Mouse (Mus musculus): ENCODE results near the gene Ttll7. TPM values are rescaled to one million over a fixed set of nuclear protein-coding genes. Genes with fewer than 3 reads are reported as not detected.

Gene Ttll7
- total RNA-seq, 1 experiment from 2014 or later, result not detected

DNA sequence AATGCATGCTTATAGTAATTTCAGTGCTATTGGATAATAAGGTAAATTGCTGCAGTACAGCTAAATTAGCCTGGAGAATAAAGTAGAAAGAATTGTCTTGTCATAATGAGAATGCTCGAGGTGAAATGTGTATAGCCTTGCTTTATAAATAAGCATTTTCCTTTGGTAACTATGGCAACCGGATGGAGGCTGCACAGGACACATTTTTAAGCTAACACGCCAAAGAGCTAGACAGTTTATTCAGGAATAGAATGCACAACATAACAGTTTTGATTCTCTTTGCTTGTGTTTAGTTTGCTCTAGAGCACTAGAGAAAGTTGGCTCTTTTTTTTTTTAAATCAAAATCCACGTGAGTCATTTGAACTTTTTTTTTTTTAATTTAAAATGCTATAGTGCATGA is 49.6 kb downstream of the Ttll7 start:
- no peak for ATAC-seq (replicated peaks; ENCODE audit: insufficient number of reproducible peaks, low FRiP score, low TSS enrichment, poor library complexity, severe bottlenecking)

DNA sequence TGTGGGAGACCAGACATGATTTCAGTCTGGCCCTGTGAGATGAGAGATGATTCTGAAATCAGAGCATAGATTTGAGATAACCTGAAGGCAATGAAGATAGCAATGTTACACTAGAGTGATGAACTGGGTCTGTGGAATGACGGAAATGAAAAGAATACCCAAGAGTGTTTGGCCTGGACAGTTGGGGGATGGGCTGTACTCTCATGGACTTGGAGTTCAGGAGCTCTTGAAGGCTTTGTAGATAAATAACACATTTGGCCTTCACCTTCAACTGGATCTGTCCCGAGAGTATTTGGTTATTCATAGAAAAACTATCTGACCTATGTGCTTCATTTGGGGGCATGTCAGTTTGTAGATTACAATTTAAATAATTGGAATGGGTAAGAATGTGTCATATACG is 53.4 kb downstream of the Ttll7 start:
- no peak for ATAC-seq (replicated peaks; ENCODE audit: insufficient number of reproducible peaks, low FRiP score, low TSS enrichment, poor library complexity, severe bottlenecking)

DNA sequence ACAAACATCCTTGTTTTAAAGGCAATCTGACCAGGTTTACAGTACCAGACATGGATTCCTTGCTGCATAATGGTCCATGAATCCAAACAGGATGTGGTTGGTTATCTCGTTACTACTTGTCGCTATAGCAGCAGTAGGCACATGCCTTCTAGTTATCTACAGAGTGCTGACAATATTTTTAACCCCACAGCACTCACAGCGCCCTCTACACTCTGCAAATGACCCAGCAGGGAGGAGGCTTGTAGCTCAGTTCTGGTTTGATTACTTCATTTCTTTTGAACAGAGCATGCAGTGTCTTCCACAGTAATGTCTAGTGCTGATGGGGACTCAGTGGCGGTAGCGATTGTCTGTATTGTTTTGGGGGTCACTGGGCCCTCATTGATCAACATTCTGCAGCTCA is 56.8 kb downstream of the Ttll7 start:
- ATAC-seq (replicated peaks; ENCODE audit: insufficient number of reproducible peaks, low FRiP score, low TSS enrichment, poor library complexity, severe bottlenecking), result no peak

DNA sequence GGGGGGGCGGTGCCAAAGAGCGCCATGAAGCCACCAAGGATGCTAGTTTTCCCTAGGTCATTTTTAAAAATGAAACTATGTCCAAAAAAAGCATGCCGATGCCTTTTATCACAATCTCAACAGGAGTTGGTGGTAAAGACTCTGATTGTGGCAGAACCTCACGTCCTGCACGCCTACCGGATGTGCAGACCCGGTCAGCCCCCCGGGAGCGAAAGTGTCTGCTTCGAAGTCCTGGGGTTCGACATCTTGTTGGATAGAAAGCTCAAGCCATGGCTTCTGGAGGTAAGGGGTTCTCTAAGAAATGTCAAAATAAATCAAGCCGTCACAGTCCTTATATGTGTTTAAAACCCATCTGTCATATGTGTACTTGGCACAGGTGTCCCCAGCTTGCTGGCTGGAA is 60.9 kb downstream of the Ttll7 start:
- ATAC-seq (replicated peaks; ENCODE audit: insufficient number of reproducible peaks, low FRiP score, low TSS enrichment, poor library complexity, severe bottlenecking), result no peak

DNA sequence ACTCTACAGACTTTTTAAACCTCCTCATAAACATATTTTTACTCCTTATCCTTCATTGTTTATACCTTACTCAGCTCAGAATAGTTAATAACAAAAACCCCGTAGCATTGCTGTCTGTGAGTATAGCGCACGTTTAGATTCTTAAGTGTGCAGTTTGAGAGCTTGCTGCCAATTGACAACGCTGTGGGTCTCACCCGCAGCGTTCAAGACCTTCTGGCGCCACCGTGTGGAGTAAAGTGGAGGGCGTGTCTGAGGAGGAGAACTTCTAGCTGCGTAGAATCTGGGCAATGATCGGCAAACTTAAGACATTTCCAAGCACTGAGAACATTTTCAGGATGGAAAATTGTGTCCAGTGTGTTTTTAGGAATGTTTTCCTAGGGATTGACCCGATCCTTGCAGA is 62.6 kb downstream of the Ttll7 start:
- ATAC-seq (replicated peaks; ENCODE audit: insufficient number of reproducible peaks, low FRiP score, low TSS enrichment, poor library complexity, severe bottlenecking), result 0 out of 2 replicates have a peak, but pooled peaks have one; percentile 43

DNA sequence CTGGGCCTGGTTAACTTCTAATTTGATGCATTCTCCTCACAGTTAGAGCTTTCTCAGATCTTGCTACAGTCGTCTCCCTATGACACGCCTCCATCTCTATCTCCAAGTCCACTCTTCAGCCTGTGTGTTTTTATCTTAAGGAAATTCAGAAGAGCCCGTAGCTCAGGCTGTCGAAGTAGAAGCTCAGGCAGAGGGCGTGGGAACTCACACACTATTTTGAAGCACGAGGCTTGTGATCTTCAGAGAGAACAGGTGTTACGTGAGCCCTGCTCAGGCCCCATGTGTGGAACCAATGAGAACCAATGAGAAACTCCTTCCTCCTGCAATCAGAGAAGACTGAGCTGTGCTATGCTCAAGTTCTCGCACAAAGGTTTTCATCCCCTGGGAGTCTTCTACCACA is 65.7 kb downstream of the Ttll7 start:
- no peak for ATAC-seq (replicated peaks; ENCODE audit: insufficient number of reproducible peaks, low FRiP score, low TSS enrichment, poor library complexity, severe bottlenecking)

DNA sequence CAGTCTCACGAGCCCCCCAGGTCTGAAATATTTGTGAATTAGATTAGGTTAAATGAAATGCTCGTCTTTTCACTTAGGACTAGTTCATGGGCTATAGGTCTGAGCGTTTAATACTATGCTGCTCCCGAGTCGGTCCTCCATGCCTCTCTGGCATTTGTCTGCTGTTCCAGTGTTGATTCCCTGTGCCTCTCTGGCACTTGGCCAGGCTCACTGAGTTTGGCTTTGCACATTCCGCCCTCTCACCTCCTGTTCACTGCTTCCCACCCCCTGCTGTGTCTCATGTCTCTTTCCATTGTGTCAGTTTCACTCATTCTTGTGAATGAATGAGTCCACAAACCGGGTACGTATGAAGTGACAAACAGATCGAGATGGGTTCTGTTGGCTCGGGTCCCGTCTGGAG is 66.2 kb downstream of the Ttll7 start:
- ATAC-seq (replicated peaks; ENCODE audit: insufficient number of reproducible peaks, low FRiP score, low TSS enrichment, poor library complexity, severe bottlenecking), result no peak

DNA sequence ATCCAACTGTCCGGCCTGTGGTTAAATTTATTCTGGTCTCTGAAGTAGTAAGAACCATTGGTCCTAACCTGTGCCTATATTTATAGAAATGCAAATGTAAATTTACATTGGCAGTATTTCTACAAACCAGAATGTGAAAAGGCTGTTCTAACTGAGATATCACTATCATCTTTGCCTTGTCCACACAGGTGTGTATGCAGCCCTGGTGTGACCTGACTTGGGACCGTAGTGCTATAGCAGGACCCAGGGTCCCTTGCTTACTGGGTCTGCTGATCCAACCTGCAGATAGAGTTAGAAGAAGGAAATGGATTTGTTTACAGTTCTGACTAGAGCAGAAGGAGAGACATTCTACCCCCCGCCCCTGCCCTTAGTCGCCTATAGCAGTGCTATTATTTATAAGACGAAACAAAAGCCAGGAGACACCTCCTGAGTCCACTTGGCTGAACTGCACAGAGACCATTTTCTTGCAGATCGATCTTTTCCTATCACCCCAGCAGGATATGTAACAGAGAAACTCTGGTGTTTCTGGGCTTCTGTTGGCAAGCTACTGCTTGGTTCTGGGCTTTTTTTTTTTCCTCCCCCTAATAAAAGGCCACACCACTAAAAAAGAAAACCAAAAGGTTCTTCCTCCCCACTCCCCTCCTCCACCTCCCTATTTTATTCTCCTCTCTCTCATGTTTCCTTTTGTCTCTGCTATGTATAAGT is 75.3 kb downstream of the Ttll7 start:
- ATAC-seq (replicated peaks; ENCODE audit: insufficient number of reproducible peaks, low FRiP score, low TSS enrichment, poor library complexity, severe bottlenecking), result no peak

DNA sequence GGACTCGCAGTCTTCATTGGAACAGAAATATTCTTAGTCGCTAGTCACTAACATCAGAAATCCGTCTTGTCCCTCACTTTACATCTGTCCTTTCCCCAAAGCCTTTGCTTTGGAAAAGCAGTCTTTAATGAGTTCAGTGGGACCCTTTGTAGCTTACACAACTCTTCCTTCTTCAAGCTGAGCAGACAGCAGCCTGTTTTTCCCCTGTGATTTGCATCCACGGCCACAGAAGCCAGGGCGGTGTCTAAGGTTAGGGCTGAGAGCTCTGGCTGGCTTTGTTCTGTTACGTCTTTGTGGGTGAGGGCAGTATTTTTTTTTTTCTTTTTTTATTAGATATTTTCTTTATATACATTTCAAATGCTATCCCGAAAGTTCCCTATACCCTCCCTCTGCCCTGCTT is 76.0 kb downstream of the Ttll7 start:
- ATAC-seq (replicated peaks; ENCODE audit: insufficient number of reproducible peaks, low FRiP score, low TSS enrichment, poor library complexity, severe bottlenecking), result no peak

DNA sequence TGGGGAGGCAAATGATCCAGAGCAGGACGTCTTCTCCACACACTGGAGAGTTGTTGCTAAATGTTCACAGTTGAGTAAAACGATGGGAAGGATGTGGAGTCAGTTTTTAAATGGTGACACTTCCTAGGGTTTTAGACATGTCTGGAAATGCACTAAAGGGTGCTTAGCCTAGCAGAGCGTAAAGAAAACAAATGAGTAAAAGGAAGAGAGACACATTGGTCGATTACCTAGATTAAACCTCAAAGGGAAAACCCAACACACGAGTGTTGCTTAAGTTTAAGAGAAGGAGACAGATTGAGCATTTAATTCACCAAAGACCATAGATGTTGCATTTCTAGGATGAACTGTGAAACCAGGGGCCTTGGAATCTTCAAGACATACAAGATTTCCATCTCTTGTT is 76.8 kb downstream of the Ttll7 start:
- ATAC-seq (replicated peaks; ENCODE audit: insufficient number of reproducible peaks, low FRiP score, low TSS enrichment, poor library complexity, severe bottlenecking), result no peak

DNA sequence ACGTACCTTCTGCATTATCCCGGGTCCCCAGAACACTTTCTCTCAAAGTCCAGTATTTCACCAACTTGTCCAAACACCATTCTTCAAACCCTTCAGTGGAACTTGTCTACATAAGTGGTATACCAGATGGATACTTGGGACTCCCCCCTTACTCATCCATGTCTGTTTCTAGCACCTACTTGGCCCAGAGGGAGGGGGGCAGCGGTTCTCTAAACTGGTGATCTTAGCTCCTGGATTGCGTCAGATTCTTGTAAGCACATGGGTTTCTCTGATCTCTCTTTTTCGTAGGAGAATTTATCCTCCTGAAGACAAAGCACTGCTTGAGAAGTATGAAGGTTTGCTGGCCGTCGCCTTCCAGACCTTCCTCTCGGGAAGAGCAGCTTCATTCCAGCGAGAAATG is 79.0 kb downstream of the Ttll7 start:
- no peak for ATAC-seq (replicated peaks; ENCODE audit: insufficient number of reproducible peaks, low FRiP score, low TSS enrichment, poor library complexity, severe bottlenecking)

DNA sequence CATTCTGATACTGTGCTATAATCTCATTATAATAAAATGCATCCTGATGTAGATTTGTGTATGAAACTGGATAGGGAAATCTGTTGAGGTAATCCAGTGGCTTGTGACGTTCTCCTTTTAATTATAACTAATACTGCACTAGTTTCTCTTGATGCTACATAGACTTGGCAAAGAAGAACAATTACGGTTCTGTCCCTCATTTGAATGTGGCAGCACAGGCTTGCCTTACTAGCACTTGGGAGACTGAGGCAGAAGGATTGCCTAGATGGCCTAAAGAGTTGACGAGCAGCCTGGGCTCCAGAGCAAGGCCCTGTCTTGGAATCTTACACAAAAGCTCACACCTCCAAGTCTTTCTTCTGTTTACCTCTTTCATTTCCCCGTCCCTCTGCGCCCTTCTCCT is 80.3 kb downstream of the Ttll7 start:
- no peak for ATAC-seq (replicated peaks; ENCODE audit: insufficient number of reproducible peaks, low FRiP score, low TSS enrichment, poor library complexity, severe bottlenecking)

DNA sequence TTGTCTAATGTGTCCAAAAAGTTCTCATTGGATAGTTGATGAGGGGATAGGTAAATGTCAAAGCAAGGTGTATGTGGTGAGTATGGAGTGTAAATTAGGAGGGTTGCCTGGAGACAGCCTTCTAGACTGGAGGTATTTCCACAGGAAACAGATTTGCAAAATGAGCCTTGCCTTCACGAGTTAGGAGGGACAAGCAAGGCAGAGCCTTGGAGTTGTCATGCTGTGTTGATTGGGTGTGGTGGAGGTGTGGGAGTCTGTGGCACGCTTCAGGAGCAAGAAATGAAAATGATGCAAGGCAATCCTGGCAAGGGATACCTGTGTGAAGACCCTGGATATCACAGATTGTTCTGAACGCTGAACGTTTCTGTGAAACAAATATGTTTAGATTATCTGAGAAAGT is 84.7 kb downstream of the Ttll7 start:
- no peak for ATAC-seq (replicated peaks; ENCODE audit: insufficient number of reproducible peaks, low FRiP score, low TSS enrichment, poor library complexity, severe bottlenecking)

DNA sequence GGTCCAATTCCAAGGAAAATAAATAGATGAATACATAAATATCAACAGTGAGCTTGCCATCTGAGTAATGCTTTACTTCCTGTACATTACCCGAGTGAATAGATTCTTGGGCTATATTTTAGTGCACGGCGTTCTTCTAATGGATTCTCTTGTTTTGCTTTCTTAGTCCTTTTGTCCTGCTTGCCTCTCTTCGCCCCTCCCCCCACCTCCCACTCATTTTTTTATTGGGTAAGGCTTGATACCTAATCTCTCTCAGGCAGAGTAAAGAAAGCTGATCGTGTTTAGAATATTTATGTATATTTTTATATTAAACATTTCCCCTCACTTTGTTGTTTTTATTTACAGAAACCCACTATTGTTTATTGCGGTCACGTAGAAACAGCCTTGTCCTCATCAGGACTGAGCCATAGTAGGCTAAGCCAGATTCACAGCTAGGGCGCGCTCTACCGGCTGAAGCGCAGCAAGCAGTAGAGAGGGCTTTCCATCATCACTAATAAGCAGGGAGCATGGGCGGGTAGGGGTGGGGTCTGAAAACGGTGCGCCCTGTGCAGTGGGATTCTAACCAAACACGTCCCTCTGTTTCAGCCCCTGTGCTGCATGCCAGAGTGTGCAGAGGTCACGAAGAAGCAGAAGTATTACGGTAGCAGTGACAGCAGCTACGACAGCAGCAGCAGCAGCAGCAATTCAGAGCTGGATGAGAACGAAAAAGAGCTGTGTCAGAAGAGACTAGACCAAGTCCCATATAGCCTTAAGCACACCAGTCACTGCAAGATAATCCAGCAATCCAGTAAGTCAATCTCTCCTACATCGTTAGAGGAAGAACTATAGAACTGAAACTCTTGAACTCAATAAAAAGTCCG is 87.5 kb downstream of the Ttll7 start:
- ATAC-seq (replicated peaks; ENCODE audit: insufficient number of reproducible peaks, low FRiP score, low TSS enrichment, poor library complexity, severe bottlenecking), result no peak

DNA sequence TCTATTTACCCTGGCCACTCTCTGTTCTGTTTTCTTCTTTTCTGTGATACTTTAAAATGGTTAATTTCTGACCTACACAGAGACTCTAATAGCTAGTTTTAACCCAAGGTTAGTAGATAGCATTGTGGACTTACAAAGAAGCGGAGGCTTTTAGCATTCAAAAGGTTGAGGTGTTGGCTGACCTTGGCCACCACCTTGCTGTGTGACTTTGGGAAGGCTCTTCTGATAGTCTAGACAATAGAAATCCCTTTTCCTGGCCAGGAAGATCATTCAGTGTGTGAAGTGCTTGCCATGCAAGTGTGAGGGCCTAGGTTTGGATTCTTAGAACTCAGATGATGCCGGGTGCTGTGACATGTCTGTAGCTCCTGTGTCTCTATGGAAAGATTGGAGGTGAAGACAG is 90.9 kb downstream of the Ttll7 start:
- no peak for ATAC-seq (replicated peaks; ENCODE audit: insufficient number of reproducible peaks, low FRiP score, low TSS enrichment, poor library complexity, severe bottlenecking)

DNA sequence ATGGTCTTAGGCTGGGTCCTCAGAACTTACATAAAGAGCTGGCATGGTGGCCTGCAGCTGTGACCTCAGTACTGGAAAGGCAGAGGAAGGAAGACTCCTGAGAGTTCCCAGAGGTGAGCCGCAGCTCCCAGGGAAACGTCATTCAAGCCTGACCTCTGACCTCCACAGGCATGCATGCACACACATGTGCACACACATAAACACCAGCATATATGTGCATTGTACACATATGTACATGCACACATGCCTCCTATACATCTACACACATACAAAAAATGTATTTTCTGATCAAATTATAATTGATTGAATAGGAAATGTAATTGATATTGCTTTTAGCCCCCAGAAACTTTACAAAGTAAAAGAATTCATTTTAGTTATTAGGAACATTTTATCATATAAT is 93.2 kb downstream of the Ttll7 start:
- ATAC-seq (replicated peaks; ENCODE audit: insufficient number of reproducible peaks, low FRiP score, low TSS enrichment, poor library complexity, severe bottlenecking), result no peak

DNA sequence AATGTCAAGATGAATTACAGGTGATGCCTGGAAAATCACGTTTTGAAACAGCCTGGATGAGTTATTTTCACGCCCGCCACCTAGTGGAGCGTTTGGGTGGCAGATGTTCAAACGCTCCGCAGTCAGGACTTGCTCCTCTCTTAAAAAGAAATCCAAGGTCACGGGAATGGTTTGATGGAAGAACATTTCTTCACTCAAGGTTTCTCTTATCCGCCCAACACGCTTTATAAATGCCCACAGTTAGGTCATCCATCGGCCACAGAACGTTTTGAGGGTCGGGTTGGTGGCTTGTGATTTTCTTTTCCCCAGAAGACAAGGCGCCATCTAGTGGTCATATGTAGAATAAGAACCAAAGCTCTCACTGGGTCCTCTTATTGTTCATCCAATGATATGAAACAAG is 93.7 kb downstream of the Ttll7 start:
- 0 out of 2 replicates have a peak, but pooled peaks have one; percentile 29 for ATAC-seq (replicated peaks; ENCODE audit: insufficient number of reproducible peaks, low FRiP score, low TSS enrichment, poor library complexity, severe bottlenecking)

DNA sequence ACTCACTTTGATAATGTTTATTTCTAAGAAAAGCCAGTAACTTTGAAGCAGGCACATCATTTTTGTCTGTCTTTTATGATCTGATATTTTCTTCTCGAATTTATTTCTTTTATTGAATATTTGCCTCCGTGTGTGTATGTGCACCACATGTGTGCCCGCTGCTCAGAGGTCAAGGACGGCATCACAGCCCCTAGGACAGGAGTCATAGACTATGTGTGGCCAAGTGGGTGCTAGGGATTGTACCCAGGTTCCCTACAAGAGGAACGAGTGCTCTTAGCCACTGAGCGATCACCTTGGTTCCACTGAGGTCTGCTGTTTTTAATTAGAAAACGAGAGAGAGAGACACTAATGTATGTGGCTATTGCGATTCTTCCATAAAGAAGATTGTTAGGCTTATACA is 94.5 kb downstream of the Ttll7 start:
- ATAC-seq (replicated peaks; ENCODE audit: insufficient number of reproducible peaks, low FRiP score, low TSS enrichment, poor library complexity, severe bottlenecking), result no peak

DNA sequence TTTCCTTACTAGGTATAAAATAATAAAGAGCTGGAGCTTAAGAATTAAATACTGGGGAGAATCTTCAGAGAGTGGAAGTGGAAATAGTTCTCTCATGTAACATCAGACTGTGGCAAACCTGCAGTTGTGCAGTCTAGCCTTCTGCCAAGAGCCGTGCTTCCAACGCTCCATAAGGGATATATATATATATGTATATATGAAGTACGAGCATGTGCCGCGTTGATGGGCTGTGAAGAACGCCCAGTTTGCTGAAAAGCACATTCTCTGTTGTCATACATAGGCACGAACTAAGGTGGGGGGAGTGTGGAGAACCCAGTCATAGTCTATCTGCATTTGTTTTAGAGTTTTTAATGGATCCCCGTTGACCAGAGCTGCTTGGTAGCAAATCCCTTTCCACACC is 104.6 kb downstream of the Ttll7 start:
- no peak for ATAC-seq (replicated peaks; ENCODE audit: insufficient number of reproducible peaks, low FRiP score, low TSS enrichment, poor library complexity, severe bottlenecking)

DNA sequence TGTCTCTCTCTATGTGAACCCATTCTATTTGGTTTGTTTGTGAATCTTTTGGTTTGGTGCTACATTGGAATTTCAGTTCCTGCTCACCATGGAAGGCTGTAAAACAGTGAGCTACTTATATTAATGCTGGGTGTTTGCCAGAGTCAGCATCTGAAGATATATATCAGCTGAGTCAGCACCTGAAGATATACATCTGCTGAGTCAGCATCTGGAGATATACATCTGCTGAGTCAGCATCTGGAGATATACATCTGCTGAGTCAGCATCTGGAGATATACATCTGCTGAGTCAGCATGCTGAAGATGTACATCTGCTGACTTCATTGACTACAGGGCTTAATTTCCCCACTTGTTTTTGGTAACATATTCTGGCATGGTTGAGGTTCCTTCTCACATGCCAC is 110.7 kb downstream of the Ttll7 start:
- ATAC-seq (replicated peaks; ENCODE audit: insufficient number of reproducible peaks, low FRiP score, low TSS enrichment, poor library complexity, severe bottlenecking), result no peak
